Mouse (Mus musculus) T-helper 2 cell (primary cell): ENCODE measurements around the gene Tcf19.
"Not testable (repeated sequence)": the region's sequence is repeated elsewhere in the genome, so short reads cannot be mapped to it uniquely, and the experiment has no call there.

Experiments used
- in situ Hi-C: fragments of 300-600 bp; cut with MboI, MseI; formaldehyde crosslinking; loops from one replicate; pipeline ENCODE4 v1.15.1; 2025; ENCODE audit warnings: high pct_unique_total_duplicates

Gene Tcf19

GRCm38 (mm10) chr17:35532901-35533300 lies 16.3 kb upstream of the Tcf19 start, which contains the start of gene Psors1c2:
Gene Psors1c2, plus strand, starts transcription at chr17:35533201.
- in situ Hi-C loops, result no loop called here

GRCm38 (mm10) chr17:35532360-35532759 lies 15.7 kb upstream of the Tcf19 start:
- in situ Hi-C loops, result no loop called here

GRCm38 (mm10) chr17:35526644-35527043 lies 10.0 kb upstream of the Tcf19 start:
- in situ Hi-C loops, result no loop called here

- in situ Hi-C loops, result no loop called here
These were observed 7.7 kb upstream of the Tcf19 start for GRCm38 (mm10) chr17:35524354-35524753.

GRCm38 (mm10) chr17:35517526-35517925 lies 902 bp upstream of the Tcf19 start:
- in situ Hi-C loops, result loop anchor here (5.0 kb wide), 1 partner anchor 95 kb away; the partner anchor contains the start of gene H2-Q6

GRCm38 (mm10) chr17:35515911-35516640 lies 548 bp downstream of the Tcf19 start:
- in situ Hi-C loops, result loop anchor here (5.0 kb wide), 1 partner anchor 94 kb away; the partner anchor contains the start of gene H2-Q6

- in situ Hi-C loops, result loop anchor here (5.0 kb wide), 1 partner anchor 92 kb away; the partner anchor contains the start of gene H2-Q6
These were observed 1.9 kb downstream of the Tcf19 start for GRCm38 (mm10) chr17:35514756-35515155.

GRCm38 (mm10) chr17:35513886-35514285 lies 2.7 kb downstream of the Tcf19 start:
- in situ Hi-C loops, result no loop called here

- in situ Hi-C loops, result no loop called here
These were observed 3.6 kb downstream of the Tcf19 start for GRCm38 (mm10) chr17:35512916-35513626.

- in situ Hi-C loops, result no loop called here
These were observed 7.3 kb downstream of the Tcf19 start for GRCm38 (mm10) chr17:35509284-35509683.

- in situ Hi-C loops, result not testable (repeated sequence)
These were observed 8.3 kb downstream of the Tcf19 start for GRCm38 (mm10) chr17:35508279-35508678.

- in situ Hi-C loops, result no loop called here
These were observed 8.9 kb downstream of the Tcf19 start for GRCm38 (mm10) chr17:35507556-35508260.

GRCm38 (mm10) chr17:35506881-35507280 lies 9.7 kb downstream of the Tcf19 start:
- in situ Hi-C loops, result no loop called here

- in situ Hi-C loops, result no loop called here
These were observed 10.8 kb downstream of the Tcf19 start, which contains the start of gene Pou5f1 for GRCm38 (mm10) chr17:35505776-35506175. Gene Pou5f1, plus strand, starts transcription at chr17:35506018.

- in situ Hi-C loops, result no loop called here
These were observed 11.8 kb downstream of the Tcf19 start for GRCm38 (mm10) chr17:35504628-35505481.

- in situ Hi-C loops, result no loop called here
These were observed 12.8 kb downstream of the Tcf19 start for GRCm38 (mm10) chr17:35503849-35504248.

GRCm38 (mm10) chr17:35502762-35503161 lies 13.9 kb downstream of the Tcf19 start:
- in situ Hi-C loops, result no loop called here

GRCm38 (mm10) chr17:35502226-35502625 lies 14.4 kb downstream of the Tcf19 start:
- in situ Hi-C loops, result no loop called here

- in situ Hi-C loops, result no loop called here
These were observed 19.5 kb downstream of the Tcf19 start for GRCm38 (mm10) chr17:35497124-35497523.

- in situ Hi-C loops, result no loop called here
These were observed 26.3 kb downstream of the Tcf19 start for GRCm38 (mm10) chr17:35490320-35490719.

GRCm38 (mm10) chr17:35488041-35488440 lies 28.6 kb downstream of the Tcf19 start:
- in situ Hi-C loops, result no loop called here
